Mouse (Mus musculus): ENCODE measurements at regions not wholly inside any gene's neighbourhood (a gene's known extent, or its start where the extent isn't known, plus 50 kb on each side); places are given as distances from the start of the nearest gene placed in this dataset.

- no peak overlapping the region for H3K4me3 ChIP-seq (ENCODE audit: low read depth, low read length)
- H3K4me1 ChIP-seq (ENCODE audit: control insufficient read depth, insufficient read depth, low read length) = no peaks in the 10 kb centered on the region
- 15% methylated on average over 3 of the region's 3 CpGs for WGBS
- DNase-seq (ENCODE audit: low spot score) (peak; percentile 18), ATAC-seq (no peak)
- H3K36me3 ChIP-seq (ENCODE audit: control insufficient read depth, insufficient read depth, low read length) = no peaks in the 10 kb centered on the region
- H3K27me3 ChIP-seq (replicated peaks; ENCODE audit: control insufficient read depth, insufficient read depth, low read length) = no peaks in the 10 kb centered on the region
- no peak overlapping the region for H3K4me2 ChIP-seq (ENCODE audit: low read length)
- H3K9me3 ChIP-seq (replicated peaks; ENCODE audit: control insufficient read depth, low read length) = no peaks in the 10 kb centered on the region
- no peak overlapping the region for H3K27ac ChIP-seq (ENCODE audit: low read depth, low read length)
- H3K9ac ChIP-seq (ENCODE audit: low read length) = no peak overlapping the region
Observed at GRCm38 (mm10) chr2:134275881-134276280, 278.3 kb downstream of the Hao1 start.

- H3K36me3 ChIP-seq (ENCODE audit: control insufficient read depth, insufficient read depth, low read length) = no peaks in the 10 kb centered on the region
- no peak overlapping the region for H3K9ac ChIP-seq (ENCODE audit: low read length)
- WGBS = 42% methylated on average over 2 of the region's 2 CpGs
- H3K27ac ChIP-seq (ENCODE audit: low read depth, low read length) = no peak overlapping the region
- no peak overlapping the region for H3K4me2 ChIP-seq (ENCODE audit: low read length)
- ATAC-seq (no peak), DNase-seq (ENCODE audit: low spot score) (no peak)
- no peaks in the 10 kb centered on the region for H3K4me1 ChIP-seq (ENCODE audit: control insufficient read depth, insufficient read depth, low read length)
- H3K4me3 ChIP-seq (ENCODE audit: low read depth, low read length) = no peak overlapping the region
- H3K27me3 ChIP-seq (replicated peaks; ENCODE audit: control insufficient read depth, insufficient read depth, low read length) = no peaks in the 10 kb centered on the region
- no peaks in the 10 kb centered on the region for H3K9me3 ChIP-seq (replicated peaks; ENCODE audit: control insufficient read depth, low read length)
Observed at GRCm38 (mm10) chr2:134268466-134268865, 285.7 kb downstream of the Hao1 start.

Data from forebrain, embryonic 14.5 days (tissue).